Mouse (Mus musculus) thymus, adult 2 months (tissue): Measurements from ENCODE around the gene Pced1b.

Experiments
- CTCF ChIP-seq: fragments of 200-500 bp; IDR thresholded peaks from 2 replicates; pipeline ENCODE4 v1.5.1; 2012; ENCODE audit warnings: mild to moderate bottlenecking, control low read depth, low read length, moderate library complexity, borderline replicate concordance; ENCODE audit not compliant: control insufficient read depth, poor library complexity, insufficient read depth; ENCODE audit errors: extremely low read depth
- POLR2A ChIP-seq: fragments of 200-500 bp; IDR thresholded peaks from 2 replicates; pipeline ENCODE4 v1.6.1; 2012; ENCODE audit warnings: mild to moderate bottlenecking, low read length, control low read depth, moderate library complexity; ENCODE audit not compliant: control insufficient read depth, poor library complexity, insufficient read depth; ENCODE audit errors: extremely low read depth

- TF ChIP-seq CTCF (no peak), POLR2A (no peak)
Measured at GRCm38 (mm10) chr15:97412308-97412707, 165.4 kb downstream of the Pced1b start.
